Mouse (Mus musculus) embryonic fibroblast, embryonic 13.5 days (primary cell): ENCODE data around the gene Gm9903. TPM values are rescaled to one million over a fixed set of nuclear protein-coding genes. Genes with fewer than 3 reads are reported as not detected.

Experiments used
- H3K27ac ChIP-seq: 2 replicates; pipeline ENCODE4 v1.5.1; 2012; ENCODE audit warnings: low read length, control low read depth, inconsistent platforms; ENCODE audit not compliant: insufficient read depth
- H3K4me1 ChIP-seq: 2 replicates; pipeline ENCODE4 v1.6.1; 2011; ENCODE audit warnings: low read length; ENCODE audit not compliant: control insufficient read depth, insufficient read depth
- H3K4me3 ChIP-seq: 2 replicates; pipeline ENCODE4 v1.5.1; 2011; ENCODE audit warnings: mild to moderate bottlenecking, control low read depth, low read length; ENCODE audit not compliant: insufficient read depth
- CTCF ChIP-seq: IDR thresholded peaks from 2 replicates; pipeline ENCODE4 v1.5.1; 2011; ENCODE audit warnings: mild to moderate bottlenecking, control low read depth, low read length, moderate library complexity, borderline replicate concordance; ENCODE audit not compliant: insufficient read depth
- POLR2A ChIP-seq: IDR thresholded peaks from 2 replicates; pipeline ENCODE4 v1.6.1; 2011; ENCODE audit warnings: low read depth, mild to moderate bottlenecking, control low read depth, low read length, moderate library complexity
- polyA plus RNA-seq: library from polyadenylated mRNA; stranded (reverse); fragments of >200 nt; gene quantifications from 2 replicates; pipeline ENCODE4 v1.2.4, GENCODE M21; 2011; ENCODE audit warnings: low read depth; ENCODE audit not compliant: missing spikeins, insufficient read length

The Gm9903 gene
- polyA plus RNA-seq, 1 experiment, result 1.4 TPM

DNA sequence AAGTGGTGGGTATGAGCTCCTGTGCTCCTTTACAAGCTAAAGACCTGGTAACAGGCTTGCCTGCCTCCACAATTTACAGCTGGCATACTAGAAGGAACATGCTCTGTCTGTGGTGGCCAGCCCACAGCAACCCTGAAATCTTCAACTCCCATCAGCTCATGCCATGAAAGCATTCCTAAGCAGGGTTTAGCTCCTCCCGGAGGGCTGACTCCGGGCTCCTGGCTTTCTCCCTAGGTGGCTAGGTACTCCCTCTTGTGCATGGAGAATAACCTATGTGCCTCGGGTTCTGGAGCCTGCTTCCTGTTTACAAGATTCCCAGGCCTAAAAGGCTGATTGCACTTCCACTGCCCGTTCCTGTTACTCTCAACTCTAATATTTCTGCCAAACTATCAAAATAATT, 9.1 kb downstream of the Gm9903 start:
- TF ChIP-seq CTCF, result no peak
- TF ChIP-seq POLR2A, result no peak
- Histone ChIP-seq H3K4me1 (no peaks in the 10 kb centered on the region), H3K27ac (no peak overlapping the region), H3K4me3 (no peak overlapping the region)

DNA sequence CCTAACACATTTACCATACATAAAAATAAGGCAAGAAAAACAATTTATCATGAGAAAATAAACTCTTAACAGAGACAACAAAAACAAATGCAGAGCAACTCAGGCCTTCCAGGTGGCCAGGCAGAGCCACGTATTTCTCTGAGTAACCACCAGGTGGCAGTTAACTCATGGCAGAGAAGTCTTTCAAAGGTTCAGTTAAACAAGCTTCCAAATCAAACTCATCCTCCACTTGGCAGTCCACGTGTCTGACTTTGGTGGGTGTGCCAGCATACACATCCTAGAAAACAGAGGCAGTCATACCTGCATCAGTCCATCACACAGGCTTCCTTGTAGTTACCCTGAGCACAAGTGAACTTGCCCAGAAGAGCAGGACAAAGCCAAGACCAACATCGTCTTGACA, 10.9 kb downstream of the Gm9903 start:
- TF ChIP-seq CTCF, result peak; percentile 20; the same call in 1 of the 2 replicates
- TF ChIP-seq POLR2A, result no peak
- H3K4me1 ChIP-seq, result no peaks in the 10 kb centered on the region
- H3K4me3 ChIP-seq, result no peak overlapping the region
- H3K27ac ChIP-seq, result no peak overlapping the region

DNA sequence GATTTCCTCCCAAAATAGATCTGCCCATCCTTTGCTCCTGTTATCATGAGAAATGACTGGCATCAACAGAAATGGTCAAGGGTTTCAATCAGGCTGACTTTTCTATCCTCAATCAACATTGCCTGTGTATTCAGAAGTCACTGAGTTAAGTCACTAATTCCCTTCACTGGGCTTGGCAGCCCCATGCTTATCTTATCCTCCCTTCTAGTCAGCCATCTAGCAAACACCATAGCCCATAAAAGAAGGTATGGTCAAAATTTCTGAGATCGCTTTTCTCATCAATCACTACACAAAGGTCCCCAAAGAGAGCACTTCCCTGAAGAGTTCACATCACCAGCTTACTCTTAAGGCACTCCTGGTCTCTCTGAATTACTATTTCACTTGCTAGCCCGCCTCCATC, 21.3 kb downstream of the Gm9903 start:
- Histone ChIP-seq H3K4me1 (peaks cover 4% of the 10 kb centered on the region; the same call in 1 of the 2 replicates), H3K4me3 (peak overlapping the region; percentile 86), H3K27ac (peak overlapping the region; percentile 83; the same call in 1 of the 2 replicates)
- TF ChIP-seq POLR2A, result no peak
- no peak for TF ChIP-seq CTCF

DNA sequence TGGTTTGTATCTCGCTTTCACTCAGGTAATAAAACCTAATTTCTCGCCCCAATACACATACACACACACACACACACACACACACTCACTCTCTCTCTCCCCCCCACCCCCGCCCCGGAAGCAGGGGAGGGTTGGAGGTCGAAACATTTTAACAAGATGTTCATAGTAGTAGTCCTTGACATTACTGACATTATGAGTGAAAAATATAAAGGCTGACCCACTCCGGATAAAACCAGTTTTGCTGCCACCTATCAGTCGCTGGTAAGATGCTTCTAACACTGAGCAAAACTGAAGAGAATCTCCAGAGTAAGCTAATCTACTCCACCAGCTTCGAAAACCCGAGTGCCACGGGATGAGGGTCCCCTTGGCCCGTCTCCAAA, 21.8 kb downstream of the Gm9903 start:
- peaks cover 4% of the 10 kb centered on the region; the same call in 1 of the 2 replicates for H3K4me1 ChIP-seq
- H3K4me3 ChIP-seq, result peak overlapping the region; percentile 86
- H3K27ac ChIP-seq, result peak overlapping the region; percentile 83
- no peak for TF ChIP-seq CTCF
- TF ChIP-seq POLR2A, result no peak

DNA sequence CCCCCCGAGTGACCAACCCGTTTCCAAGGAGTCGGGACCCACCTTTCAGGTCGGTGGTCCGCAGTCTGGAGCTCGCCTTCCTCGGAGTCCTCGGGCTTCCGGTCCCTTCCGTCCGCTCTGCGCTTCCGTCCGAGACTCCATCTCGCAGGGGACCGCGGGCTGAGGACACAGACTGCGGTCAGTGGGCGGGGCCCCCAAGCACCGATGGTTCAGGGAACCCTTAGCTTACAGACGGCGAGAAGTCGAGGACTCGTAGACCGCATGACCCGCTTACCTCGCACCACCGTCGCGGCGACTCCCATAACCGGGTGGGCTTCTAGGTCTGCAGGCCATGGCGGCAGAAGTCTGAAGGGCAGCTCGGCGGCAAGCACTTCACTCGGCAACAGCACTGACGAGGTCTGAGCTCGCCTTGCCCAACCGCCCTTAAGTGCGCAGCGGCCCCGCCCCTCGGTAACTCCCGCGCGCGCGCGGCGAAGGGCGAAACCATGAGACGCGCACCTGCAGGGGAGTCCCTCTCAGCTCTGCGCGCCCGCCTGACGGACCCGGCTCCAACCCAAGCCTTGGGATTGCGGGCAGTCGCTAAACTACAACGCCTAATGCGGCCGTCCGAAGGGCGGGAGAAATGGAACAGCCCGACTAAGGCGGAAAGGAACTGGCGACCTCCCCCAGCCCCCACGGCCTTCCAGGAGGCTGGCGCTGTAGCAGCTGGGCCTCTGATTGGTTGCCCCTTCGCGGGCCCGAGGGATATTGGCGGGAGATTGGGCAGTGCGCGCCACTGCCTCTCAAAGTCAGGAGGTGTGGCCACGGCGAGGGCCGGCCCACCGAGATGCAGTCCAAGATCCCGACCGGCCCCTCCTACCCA, 22.4 kb downstream of the Gm9903 start, which contains the start of gene Slbp:
Slbp (minus strand) TSS at position 654 of the 862 bp plus-strand sequence.
- Histone ChIP-seq H3K4me3 (peak within 1 kb of the TSS; percentile 86), H3K27ac (peak within 1 kb of the TSS; percentile 83), H3K4me1 (peaks cover 4% of the 10 kb centered on the region; the same call in 1 of the 2 replicates)
- TF ChIP-seq CTCF (no peak), POLR2A (peak; percentile 100)

DNA sequence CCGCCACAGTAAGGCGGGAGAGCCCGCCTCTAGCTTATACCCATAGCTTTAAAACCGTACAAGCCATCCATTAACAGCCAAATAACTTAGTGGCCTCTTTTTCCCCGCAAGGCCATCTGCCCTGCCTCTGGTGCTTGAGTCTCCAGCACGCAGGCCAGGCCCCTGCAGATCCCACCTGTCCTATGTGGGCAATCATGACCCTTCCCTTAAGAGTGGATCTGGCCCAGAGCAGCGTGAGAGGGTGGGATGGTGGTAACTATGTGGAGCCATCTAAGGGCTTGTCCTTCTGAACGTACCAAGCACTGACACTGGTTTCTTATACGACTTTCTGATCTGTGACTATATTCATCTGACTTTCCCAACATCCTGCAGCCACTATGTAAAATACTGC, 23.1 kb downstream of the Gm9903 start:
- H3K4me3 ChIP-seq, result no peak overlapping the region
- no peak overlapping the region for H3K27ac ChIP-seq
- H3K4me1 ChIP-seq, result peaks cover 4% of the 10 kb centered on the region; the same call in 1 of the 2 replicates
- no peak; the same call in 1 of the 2 replicates for TF ChIP-seq POLR2A
- TF ChIP-seq CTCF, result no peak

DNA sequence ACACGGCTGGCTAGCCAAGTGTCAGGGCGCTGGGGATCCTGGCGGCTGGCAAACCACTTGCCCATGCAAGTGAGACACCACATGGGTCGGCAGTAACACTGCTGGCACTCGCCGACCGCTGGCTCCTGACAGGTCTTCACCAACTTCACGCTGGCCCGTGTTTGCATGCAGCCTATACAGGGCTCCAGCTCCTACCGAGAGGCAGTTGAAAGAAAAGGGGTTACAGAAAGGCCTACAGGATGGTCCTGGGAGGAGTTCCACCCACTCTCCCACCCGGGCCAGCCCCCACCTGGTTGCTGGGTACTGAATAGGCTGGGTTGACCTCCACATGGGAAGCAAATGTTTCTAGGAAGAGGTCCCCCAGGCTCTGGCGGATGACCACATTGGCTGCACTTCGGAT, 24.7 kb downstream of the Gm9903 start:
- Histone ChIP-seq H3K4me1 (peaks cover 4% of the 10 kb centered on the region; the same call in 1 of the 2 replicates), H3K4me3 (no peak overlapping the region), H3K27ac (no peak overlapping the region)
- TF ChIP-seq CTCF (no peak), POLR2A (no peak)

DNA sequence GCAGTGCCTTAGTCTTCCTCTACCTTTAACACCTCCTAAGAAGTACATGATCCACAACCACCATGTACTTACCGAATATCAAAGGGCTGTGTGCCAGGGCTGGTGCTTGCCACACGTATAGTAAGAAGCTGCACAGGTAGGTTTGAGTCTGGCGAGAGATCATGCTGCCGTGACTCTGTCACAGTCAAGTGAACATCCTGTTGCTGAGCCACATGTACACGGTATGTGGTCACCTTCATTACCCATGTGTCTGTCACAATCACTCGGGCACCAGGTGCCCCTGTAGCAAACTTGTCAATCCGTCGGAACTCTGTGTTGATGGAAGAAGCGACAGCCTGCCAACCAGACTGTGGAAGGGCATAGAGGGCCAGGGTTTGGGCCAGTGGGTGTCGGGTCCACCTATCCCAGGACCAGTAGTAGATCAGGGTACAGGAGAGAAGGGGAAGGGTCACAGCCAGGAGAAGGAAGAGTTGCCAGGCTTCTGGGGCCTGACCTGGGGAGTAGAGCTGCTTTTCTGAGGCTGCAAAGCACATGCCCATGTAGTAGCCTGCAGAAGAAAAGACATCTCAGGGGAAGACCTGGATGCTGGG, 25.6 kb downstream of the Gm9903 start:
- Histone ChIP-seq H3K27ac (no peak overlapping the region), H3K4me3 (no peak overlapping the region), H3K4me1 (peaks cover 2% of the 10 kb centered on the region; the same call in 1 of the 2 replicates)
- no peak for TF ChIP-seq CTCF
- no peak for TF ChIP-seq POLR2A

DNA sequence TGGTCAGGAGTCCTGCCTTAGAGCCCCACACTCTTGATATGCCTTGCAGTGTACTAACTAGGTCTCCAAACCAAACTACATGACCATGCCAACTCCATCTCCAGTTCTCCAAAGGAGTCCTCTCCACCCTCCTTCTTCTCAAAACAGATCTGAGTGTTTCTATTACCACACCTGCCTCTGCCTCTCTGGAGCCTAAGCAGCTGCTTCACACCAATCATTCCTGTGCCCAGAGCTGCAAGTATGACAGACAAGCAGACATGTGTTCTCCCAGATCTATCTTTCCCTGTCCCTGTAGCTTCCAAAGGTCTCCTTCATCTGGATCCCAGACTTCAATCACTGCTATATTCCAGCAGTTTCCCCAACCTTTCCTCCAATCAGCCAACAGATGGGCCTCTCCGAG, 27.0 kb downstream of the Gm9903 start:
- H3K4me3 ChIP-seq, result peak overlapping the region; percentile 73
- TF ChIP-seq CTCF (no peak), POLR2A (no peak)
- no peaks in the 10 kb centered on the region; the same call in 1 of the 2 replicates for H3K4me1 ChIP-seq
- 0 out of 2 replicates have a peak overlapping the region, but pooled peaks have one; percentile 2 for H3K27ac ChIP-seq

DNA sequence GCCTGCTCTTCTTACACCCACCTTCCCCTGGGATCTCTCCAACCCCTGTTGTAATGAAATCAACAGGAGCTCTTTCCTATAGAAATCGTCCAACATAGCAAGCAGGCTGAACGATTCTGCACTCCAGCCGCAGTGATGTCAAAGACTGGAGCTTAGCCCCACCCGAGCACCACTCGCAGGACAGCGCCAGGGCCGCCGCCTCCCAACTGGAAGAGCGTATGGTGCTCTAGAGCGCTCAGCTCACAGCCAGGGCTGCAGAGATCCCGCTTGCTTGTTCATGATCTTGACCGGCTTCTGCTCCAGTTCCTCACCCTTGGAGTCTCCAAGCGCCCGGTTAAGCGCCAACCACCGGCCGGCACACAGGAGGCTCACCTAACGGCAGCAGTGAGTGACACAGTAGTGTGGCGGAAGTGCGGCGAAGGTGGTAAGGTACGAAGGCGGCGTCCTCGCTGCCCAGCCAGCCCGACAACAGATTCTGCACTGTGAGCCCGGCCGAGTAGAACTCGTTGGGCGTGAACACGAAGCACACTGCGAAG, 27.6 kb downstream of the Gm9903 start:
- TF ChIP-seq POLR2A (no peak), CTCF (no peak)
- H3K27ac ChIP-seq, result peak overlapping the region; percentile 2
- no peaks in the 10 kb centered on the region; the same call in 1 of the 2 replicates for H3K4me1 ChIP-seq
- H3K4me3 ChIP-seq, result peak overlapping the region; percentile 73
